Mouse (Mus musculus) heart, embryonic 12.5 days (tissue): ENCODE data around the gene Sik3. TPM values are rescaled to one million over a fixed set of nuclear protein-coding genes. Genes with fewer than 3 reads are reported as not detected.

ENCODE experiments used
- ATAC-seq: fragments of 200-750 bp; cut with Nextera tagmentation; 2 replicates; pipeline ENCODE4 v1.8.0; 2017; ENCODE audit warnings: moderate TSS enrichment, moderate library complexity; ENCODE audit not compliant: insufficient number of reproducible peaks, low FRiP score
- H3K27ac ChIP-seq: fragments of 300-500 bp; sonication (generic); 2 replicates; pipeline ENCODE4 v1.5.1; 2016; ENCODE audit warnings: mild to moderate bottlenecking, moderate library complexity; ENCODE audit not compliant: poor library complexity, severe bottlenecking
- H3K27me3 ChIP-seq: fragments of 300-500 bp; sonication (generic); replicated peaks from 2 replicates; pipeline ENCODE4 v1.6.1; 2016; ENCODE audit warnings: mild to moderate bottlenecking, moderate library complexity
- H3K36me3 ChIP-seq: fragments of 300-500 bp; sonication (generic); 2 replicates; pipeline ENCODE4 v1.6.1; 2016; ENCODE audit warnings: mild to moderate bottlenecking, moderate library complexity
- H3K4me1 ChIP-seq: fragments of 300-500 bp; sonication (generic); replicated peaks from 2 replicates; pipeline ENCODE4 v1.6.1; 2016; ENCODE audit warnings: mild to moderate bottlenecking
- H3K4me2 ChIP-seq: fragments of 300-500 bp; sonication (generic); 2 replicates; pipeline ENCODE4 v1.6.1; 2016; ENCODE audit warnings: mild to moderate bottlenecking, moderate library complexity
- H3K4me3 ChIP-seq: fragments of 300-500 bp; sonication (generic); 2 replicates; pipeline ENCODE4 v1.5.1; 2016; ENCODE audit warnings: mild to moderate bottlenecking
- H3K9ac ChIP-seq: fragments of 300-500 bp; sonication (generic); 2 replicates; pipeline ENCODE4 v1.6.1; 2016; ENCODE audit warnings: mild to moderate bottlenecking, moderate library complexity
- H3K9me3 ChIP-seq: fragments of 300-500 bp; sonication (generic); replicated peaks from 2 replicates; pipeline ENCODE4 v1.6.1; 2016; ENCODE audit warnings: mild to moderate bottlenecking, moderate library complexity
- WGBS: fragments of 180-500 bp; shearing (Covaris S2); methylation state at CpG from one replicate; pipeline ENCODE4 v1.1.7; 2016; 5-methylcytosine and 5-hydroxymethylcytosine counted together
- polyA plus RNA-seq: library from polyadenylated mRNA; unstranded; fragments of >200 nt; fragmentation: Nextera tagmentation; extraction: Ambion mirVana; gene quantifications from 2 replicates; pipeline ENCODE4 v1.2.1, GENCODE M21; 2016

The Sik3 gene
- polyA plus RNA-seq, 1 experiment from 2014 or later, result 13.9 TPM

DNA sequence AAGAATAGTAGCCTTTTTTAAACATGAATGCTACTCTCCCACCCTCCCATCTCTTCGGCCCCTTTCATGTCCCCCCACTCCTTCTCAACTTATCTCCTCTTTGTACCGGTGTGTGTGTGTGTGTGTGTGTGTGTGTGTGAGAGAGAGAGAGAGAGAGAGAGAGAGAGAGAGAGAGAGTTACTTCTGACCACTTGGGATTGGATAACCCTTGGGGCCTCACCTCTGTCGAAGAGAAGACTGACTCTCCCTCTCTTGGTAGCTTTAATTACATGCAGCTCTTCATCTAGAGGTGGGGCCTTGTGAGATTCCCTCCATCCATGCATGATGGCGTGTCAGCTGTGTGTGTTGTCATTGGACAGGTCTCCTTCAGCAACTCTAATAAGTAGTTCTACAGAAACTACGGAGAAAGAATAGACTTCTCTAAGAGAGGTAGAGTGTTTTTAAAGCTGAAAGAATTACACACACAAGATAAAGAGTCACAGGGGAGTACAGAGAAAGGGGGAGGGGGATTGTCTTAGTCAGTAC is 162.2 kb downstream of the Sik3 start:
- peaks cover 12% of the 10 kb centered on the region for H3K36me3 ChIP-seq
- WGBS, result 72% methylated on average over 5 of the region's 5 CpGs
- ATAC-seq, result no peak
- no peak overlapping the region for H3K27ac ChIP-seq
- no peaks in the 10 kb centered on the region for H3K9me3 ChIP-seq
- no peak overlapping the region for H3K4me2 ChIP-seq
- H3K27me3 ChIP-seq, result no peaks in the 10 kb centered on the region
- H3K4me1 ChIP-seq, result peaks cover 28% of the 10 kb centered on the region
- no peak overlapping the region for H3K9ac ChIP-seq
- H3K4me3 ChIP-seq, result no peak overlapping the region

DNA sequence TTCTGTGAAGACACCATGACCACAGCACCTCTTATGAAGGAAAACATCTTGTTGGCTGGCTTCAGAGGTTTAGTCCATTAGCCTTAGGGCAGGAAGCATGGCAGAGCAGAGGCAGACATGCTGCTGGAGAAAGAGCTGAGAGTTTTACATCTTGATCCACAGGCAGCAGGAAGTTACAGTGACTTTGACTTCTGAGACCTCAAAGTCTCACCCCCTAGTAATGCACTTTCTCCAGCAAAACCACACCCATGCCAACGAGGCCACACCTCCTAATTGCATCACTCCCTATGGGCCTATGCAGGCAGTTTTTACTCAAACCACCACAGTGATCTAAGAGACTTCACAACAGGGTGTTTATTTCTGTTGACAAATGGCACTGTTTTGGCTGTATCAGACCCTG is 162.7 kb downstream of the Sik3 start:
- Histone ChIP-seq H3K4me1 (peaks cover 24% of the 10 kb centered on the region), H3K27ac (peak overlapping the region; percentile 64), H3K27me3 (no peaks in the 10 kb centered on the region), H3K4me3 (no peak overlapping the region), H3K36me3 (peaks cover 12% of the 10 kb centered on the region), H3K4me2 (no peak overlapping the region), H3K9me3 (no peaks in the 10 kb centered on the region), H3K9ac (no peak overlapping the region)
- ATAC-seq, result no peak
- WGBS, result 47% methylated on average over 1 of the region's 1 CpGs

DNA sequence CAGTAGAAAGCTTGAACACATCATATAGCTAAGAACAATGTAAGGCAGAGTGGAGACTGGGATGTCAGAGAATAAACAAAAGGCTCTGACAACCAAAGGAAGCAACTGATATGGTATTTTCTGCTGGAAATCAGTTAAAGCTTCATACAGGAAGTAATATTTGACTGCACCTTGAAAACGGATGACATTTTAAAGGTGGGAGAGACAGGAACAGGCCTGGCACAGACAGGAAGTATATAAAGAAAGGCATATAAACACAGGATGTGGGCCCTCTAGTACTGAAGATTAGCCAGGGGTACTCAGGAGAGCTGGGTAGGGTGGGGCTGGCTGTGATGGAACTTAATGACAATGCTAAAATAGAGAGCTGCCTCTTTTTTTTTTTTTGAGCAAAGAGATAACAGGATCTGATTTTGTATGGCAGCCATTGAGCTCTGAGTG is 163.3 kb downstream of the Sik3 start:
- 0 out of 2 replicates have a peak, but pooled peaks have one; percentile 44 for ATAC-seq
- H3K9ac ChIP-seq, result no peak overlapping the region

DNA sequence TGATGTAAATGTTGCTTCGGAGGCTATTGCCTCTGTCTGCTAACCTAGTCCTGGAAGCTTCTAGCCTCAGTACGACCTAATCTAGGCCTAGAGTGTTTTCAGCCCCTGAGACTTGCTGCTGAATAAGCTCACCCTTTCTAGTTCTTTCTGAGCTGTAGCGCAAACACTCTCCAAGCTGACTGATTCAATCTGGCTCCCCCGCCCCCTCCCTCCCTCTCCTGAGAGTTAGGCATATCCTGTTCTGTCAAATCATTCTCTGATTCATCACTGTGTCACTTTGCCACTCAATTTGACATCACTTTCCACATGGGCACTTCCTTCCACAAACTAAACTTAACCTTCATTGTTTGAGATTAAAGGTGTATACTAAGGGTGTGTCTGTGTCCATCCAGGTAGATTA is 164.0 kb downstream of the Sik3 start:
- Histone ChIP-seq H3K36me3 (peaks cover 19% of the 10 kb centered on the region), H3K27me3 (no peaks in the 10 kb centered on the region), H3K27ac (peak overlapping the region; percentile 49), H3K4me2 (no peak overlapping the region), H3K4me3 (no peak overlapping the region), H3K9me3 (no peaks in the 10 kb centered on the region), H3K9ac (no peak overlapping the region), H3K4me1 (peaks cover 23% of the 10 kb centered on the region)
- no peak for ATAC-seq
- 73% methylated on average over 4 of the region's 4 CpGs for WGBS

More for the DNA sequence above, 163.3 kb downstream of the Sik3 start:
- no peak overlapping the region for H3K4me3 ChIP-seq
- no peaks in the 10 kb centered on the region for H3K27me3 ChIP-seq
- no peak overlapping the region for H3K4me2 ChIP-seq
- peaks cover 15% of the 10 kb centered on the region for H3K36me3 ChIP-seq
- no peaks in the 10 kb centered on the region for H3K9me3 ChIP-seq
- peaks cover 23% of the 10 kb centered on the region for H3K4me1 ChIP-seq
- 33% methylated on average over 1 of the region's 1 CpGs for WGBS
- H3K27ac ChIP-seq, result peak overlapping the region; percentile 49

DNA sequence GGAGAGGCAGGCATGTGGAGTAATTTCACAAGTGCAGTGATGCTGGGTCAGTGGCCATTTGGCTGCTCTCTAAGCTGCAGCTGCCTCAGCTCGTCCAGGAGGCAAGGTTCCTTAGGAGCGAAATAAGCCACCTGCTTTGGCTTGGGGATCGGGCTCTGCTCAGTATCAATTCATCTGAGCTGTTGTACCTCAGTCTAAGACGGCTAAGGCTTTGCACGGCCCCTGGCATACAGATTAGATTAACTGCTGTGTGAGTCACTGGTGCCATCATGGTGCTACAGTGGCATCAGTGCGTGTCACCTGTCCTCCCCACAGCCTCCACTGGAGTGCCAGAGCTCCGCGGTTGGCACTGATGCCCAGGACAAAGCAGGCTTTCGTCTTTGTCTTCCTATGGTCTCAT is 166.0 kb downstream of the Sik3 start:
- 87% methylated on average over 9 of the region's 9 CpGs for WGBS
- Histone ChIP-seq H3K4me3 (no peak overlapping the region), H3K27me3 (no peaks in the 10 kb centered on the region), H3K4me2 (no peak overlapping the region), H3K27ac (no peak overlapping the region), H3K9ac (no peak overlapping the region), H3K9me3 (no peaks in the 10 kb centered on the region), H3K36me3 (peaks cover 19% of the 10 kb centered on the region), H3K4me1 (peaks cover 23% of the 10 kb centered on the region)
- no peak for ATAC-seq

DNA sequence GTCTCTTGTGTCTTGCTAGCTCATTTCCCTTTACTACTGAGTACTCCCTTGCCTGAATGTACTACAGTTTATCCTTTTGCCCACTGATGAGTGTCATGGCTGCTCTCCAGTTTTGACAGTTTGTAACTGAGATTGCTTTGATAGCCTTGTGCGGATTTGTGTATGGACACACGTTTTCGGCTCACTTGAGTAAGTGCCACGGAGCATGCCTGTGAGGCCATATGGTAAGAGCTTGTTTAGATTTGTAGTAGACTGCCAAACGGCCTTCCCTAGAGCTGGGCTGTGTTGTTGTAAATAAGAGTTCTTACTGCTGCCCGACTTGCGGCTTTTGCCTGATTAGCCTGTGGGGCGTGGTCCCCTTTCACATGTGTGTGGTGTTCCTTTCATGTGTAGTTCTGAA is 168.7 kb downstream of the Sik3 start:
- Histone ChIP-seq H3K9ac (no peak overlapping the region), H3K36me3 (peaks cover 19% of the 10 kb centered on the region), H3K9me3 (no peaks in the 10 kb centered on the region), H3K4me2 (no peak overlapping the region), H3K4me3 (no peak overlapping the region), H3K27ac (no peak overlapping the region), H3K27me3 (no peaks in the 10 kb centered on the region), H3K4me1 (peaks cover 14% of the 10 kb centered on the region)
- ATAC-seq, result no peak
- WGBS, result 82% methylated on average over 8 of the region's 8 CpGs

DNA sequence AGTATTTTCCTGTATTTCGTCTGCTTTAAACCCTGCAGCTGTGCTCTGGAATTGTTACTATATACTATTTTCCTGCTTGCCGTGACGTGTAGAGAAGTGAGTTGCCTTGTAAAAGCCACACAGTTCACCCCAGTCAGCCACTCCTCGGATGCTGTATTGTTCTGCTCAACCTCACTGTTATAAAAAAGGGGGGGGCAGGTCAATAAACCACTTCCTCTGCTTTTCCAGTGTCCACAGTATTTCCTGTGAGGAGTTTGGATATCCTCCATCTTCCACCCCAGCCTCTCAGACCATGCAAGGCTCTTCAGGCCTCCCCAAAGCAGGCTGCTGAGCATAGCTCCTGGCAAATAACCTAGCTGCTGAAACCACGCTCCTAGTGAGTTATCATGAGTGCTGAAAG is 171.9 kb downstream of the Sik3 start:
- no peaks in the 10 kb centered on the region for H3K27me3 ChIP-seq
- H3K4me3 ChIP-seq, result no peak overlapping the region
- 0 out of 2 replicates have a peak, but pooled peaks cover 7% of the 10 kb centered on the region for H3K36me3 ChIP-seq
- H3K4me2 ChIP-seq, result no peak overlapping the region
- peaks cover 11% of the 10 kb centered on the region for H3K4me1 ChIP-seq
- H3K27ac ChIP-seq, result peak overlapping the region; percentile 31
- no peaks in the 10 kb centered on the region for H3K9me3 ChIP-seq
- WGBS, result 65% methylated on average over 5 of the region's 5 CpGs
- ATAC-seq, result peak; percentile 66
- no peak overlapping the region for H3K9ac ChIP-seq

DNA sequence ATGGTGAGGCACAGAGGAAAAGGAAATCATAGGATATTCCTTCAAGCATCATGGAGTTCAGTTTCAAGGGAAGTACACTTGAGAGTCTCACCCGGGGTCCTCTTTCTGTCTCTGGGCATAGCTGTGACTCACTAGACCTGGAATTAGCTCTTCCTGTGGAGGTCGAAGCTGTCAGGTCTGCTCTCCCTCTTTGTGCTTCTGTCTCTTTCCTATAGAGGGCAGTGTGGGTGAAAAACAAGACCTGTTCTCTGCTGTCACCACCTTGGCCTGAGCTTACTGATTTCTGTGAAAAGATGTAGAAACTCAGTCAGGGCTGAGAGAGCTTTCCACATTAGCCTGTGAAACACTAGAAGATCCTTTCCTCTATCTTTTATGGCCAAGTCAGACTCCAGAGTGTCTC is 172.6 kb downstream of the Sik3 start:
- no peaks in the 10 kb centered on the region for H3K9me3 ChIP-seq
- 0 out of 2 replicates have a peak, but pooled peaks have one; percentile 19 for ATAC-seq
- no peak overlapping the region for H3K4me2 ChIP-seq
- no peak overlapping the region for H3K9ac ChIP-seq
- peak overlapping the region; percentile 31 for H3K27ac ChIP-seq
- no peaks in the 10 kb centered on the region for H3K27me3 ChIP-seq
- H3K36me3 ChIP-seq, result 0 out of 2 replicates have a peak, but pooled peaks cover 7% of the 10 kb centered on the region
- no peak overlapping the region for H3K4me3 ChIP-seq
- WGBS, result 19% methylated on average over 2 of the region's 2 CpGs
- peaks cover 11% of the 10 kb centered on the region for H3K4me1 ChIP-seq

DNA sequence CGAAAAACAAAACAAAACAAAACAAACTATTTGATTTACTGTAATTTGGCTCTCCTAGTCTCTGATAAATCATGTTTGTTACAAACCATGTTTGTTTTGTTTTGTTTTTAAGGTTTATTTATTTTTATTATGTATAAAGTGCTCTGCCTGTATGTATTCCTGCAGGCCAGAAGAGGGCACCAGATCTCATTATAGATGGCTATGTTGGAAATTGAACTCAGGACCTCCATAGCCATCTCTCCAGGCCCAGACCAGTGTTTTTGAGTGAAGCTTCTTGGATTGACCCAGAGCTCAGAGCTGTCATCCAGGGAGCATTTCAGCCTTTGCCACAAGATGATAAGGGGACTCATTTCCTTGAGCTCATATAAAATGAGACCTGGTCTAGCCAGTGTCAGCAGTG is 173.8 kb downstream of the Sik3 start:
- H3K36me3 ChIP-seq, result 0 out of 2 replicates have a peak, but pooled peaks cover 2% of the 10 kb centered on the region
- H3K27ac ChIP-seq, result no peak overlapping the region
- ATAC-seq, result no peak
- no peak overlapping the region for H3K4me3 ChIP-seq
- 75% methylated on average over 1 of the region's 1 CpGs for WGBS
- peaks cover 22% of the 10 kb centered on the region for H3K4me1 ChIP-seq
- no peak overlapping the region for H3K9ac ChIP-seq
- no peaks in the 10 kb centered on the region for H3K9me3 ChIP-seq
- no peaks in the 10 kb centered on the region for H3K27me3 ChIP-seq
- no peak overlapping the region for H3K4me2 ChIP-seq

DNA sequence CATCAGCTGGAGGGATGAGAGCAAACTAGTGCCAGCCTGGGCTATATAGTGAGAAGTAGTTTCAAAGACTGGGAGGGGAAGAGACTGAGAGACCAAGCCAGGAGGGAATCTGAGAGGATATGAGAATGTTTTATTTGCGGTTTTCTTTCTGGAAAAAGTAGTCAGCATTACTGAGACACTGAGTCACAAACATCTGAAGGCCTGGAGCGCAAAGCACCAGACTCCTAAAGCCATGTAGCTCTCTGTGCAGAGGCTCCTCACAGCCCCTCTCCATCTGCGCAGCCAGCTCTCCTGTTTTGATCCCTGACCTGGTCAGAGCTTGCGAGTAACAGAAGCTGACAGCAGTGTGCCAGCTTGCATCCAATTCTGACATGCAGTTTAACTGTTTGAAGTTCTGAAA is 175.8 kb downstream of the Sik3 start:
- H3K9me3 ChIP-seq, result no peaks in the 10 kb centered on the region
- no peak overlapping the region for H3K4me3 ChIP-seq
- no peak overlapping the region for H3K9ac ChIP-seq
- H3K4me1 ChIP-seq, result peaks cover 22% of the 10 kb centered on the region
- 84% methylated on average over 4 of the region's 4 CpGs for WGBS
- H3K27me3 ChIP-seq, result no peaks in the 10 kb centered on the region
- no peak overlapping the region for H3K4me2 ChIP-seq
- no peak overlapping the region for H3K27ac ChIP-seq
- no peak for ATAC-seq
- H3K36me3 ChIP-seq, result no peaks in the 10 kb centered on the region

DNA sequence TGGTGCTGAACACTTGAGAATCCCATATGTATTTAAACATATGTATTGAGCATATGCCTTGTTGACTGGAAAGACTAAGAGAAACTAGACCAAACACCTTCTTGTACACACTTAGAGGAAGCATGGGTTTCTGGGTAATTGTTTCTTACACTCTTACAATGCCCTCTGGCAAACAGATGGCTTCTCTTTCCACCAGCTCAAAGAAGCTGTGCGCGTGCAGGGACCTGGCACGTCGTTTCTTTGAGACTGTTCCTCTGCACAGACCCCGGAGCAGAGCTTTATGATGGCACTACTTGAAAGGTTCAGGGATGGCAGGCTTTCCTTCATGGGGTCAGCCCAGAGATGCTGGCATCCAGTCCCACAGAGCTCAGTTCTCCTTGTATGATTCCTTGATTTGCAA is 176.3 kb downstream of the Sik3 start:
- no peak overlapping the region for H3K4me3 ChIP-seq
- 90% methylated on average over 5 of the region's 5 CpGs for WGBS
- H3K9me3 ChIP-seq, result no peaks in the 10 kb centered on the region
- H3K4me2 ChIP-seq, result no peak overlapping the region
- no peak overlapping the region for H3K27ac ChIP-seq
- no peak for ATAC-seq
- peaks cover 22% of the 10 kb centered on the region for H3K4me1 ChIP-seq
- no peaks in the 10 kb centered on the region for H3K27me3 ChIP-seq
- 0 out of 2 replicates have a peak, but pooled peaks cover under 1% of the 10 kb centered on the region for H3K36me3 ChIP-seq
- no peak overlapping the region for H3K9ac ChIP-seq

DNA sequence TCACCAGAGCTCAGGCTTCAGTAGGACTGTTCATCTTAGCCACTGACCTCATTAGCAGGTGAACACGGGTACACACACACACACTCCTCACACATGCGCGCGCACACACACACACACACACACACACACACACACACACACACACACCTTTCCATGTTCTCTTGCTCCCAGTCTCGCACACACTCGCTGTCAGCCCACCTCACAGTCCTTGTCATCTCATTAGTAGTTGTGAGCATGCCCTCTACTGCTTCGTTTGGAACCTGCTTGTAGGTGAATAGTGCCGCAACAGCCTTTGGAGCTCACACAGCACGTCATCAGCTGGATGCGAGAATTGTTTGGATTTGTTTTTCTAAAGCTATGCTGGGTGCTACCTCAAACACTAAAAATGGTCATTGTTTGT is 176.8 kb downstream of the Sik3 start:
- H3K9ac ChIP-seq, result no peak overlapping the region
- no peak for ATAC-seq
- no peak overlapping the region for H3K27ac ChIP-seq
- H3K4me2 ChIP-seq, result no peak overlapping the region
- H3K4me3 ChIP-seq, result no peak overlapping the region
- H3K36me3 ChIP-seq, result 0 out of 2 replicates have a peak, but pooled peaks cover 3% of the 10 kb centered on the region
- no peaks in the 10 kb centered on the region for H3K9me3 ChIP-seq
- H3K27me3 ChIP-seq, result no peaks in the 10 kb centered on the region
- peaks cover 22% of the 10 kb centered on the region for H3K4me1 ChIP-seq
- 83% methylated on average over 10 of the region's 10 CpGs for WGBS
